Mouse (Mus musculus): ENCODE results near the gene Borcs5.

GRCm38 (mm10) chr6:134723833-134724553 is 84.7 kb downstream of the Borcs5 start:
- TF ChIP-seq TAL1 (IDR thresholded peaks at IDR 0.05; ENCODE audit: low read length) = no peak
- no peak for TF ChIP-seq GATA1 (IDR thresholded peaks at IDR 0.05; ENCODE audit: low read length)

Data from erythroblast, embryonic 14.5 days (primary cell).